Mouse (Mus musculus) midbrain, embryonic 16.5 days (tissue): ENCODE measurements around the gene Cradd. TPM values are rescaled to one million over a fixed set of nuclear protein-coding genes. Genes with fewer than 3 reads are reported as not detected.

Experiments
- ATAC-seq: fragments of 200-750 bp; cut with Nextera tagmentation; 2 replicates; pipeline ENCODE4 v1.8.0; 2017; ENCODE audit warnings: moderate TSS enrichment
- H3K27ac ChIP-seq: fragments of 300-500 bp; sonication (generic); 2 replicates; pipeline ENCODE4 v1.5.1; 2014; ENCODE audit warnings: mild to moderate bottlenecking, low read length, mixed read lengths
- H3K27me3 ChIP-seq: fragments of 300-500 bp; sonication (generic); 2 replicates; pipeline ENCODE4 v1.6.1; 2014; ENCODE audit warnings: low read depth, low read length, mixed read lengths; ENCODE audit not compliant: control insufficient read depth, insufficient read depth
- H3K36me3 ChIP-seq: fragments of 300-500 bp; sonication (generic); 2 replicates; pipeline ENCODE4 v1.6.1; 2014; ENCODE audit warnings: mild to moderate bottlenecking, low read length, moderate library complexity, mixed read lengths; ENCODE audit not compliant: control insufficient read depth, insufficient read depth
- H3K4me1 ChIP-seq: fragments of 300-500 bp; sonication (generic); 2 replicates; pipeline ENCODE4 v1.6.1; 2014; ENCODE audit warnings: mild to moderate bottlenecking, low read length, mixed read lengths; ENCODE audit not compliant: control insufficient read depth, insufficient read depth
- H3K4me2 ChIP-seq: fragments of 300-500 bp; sonication (generic); 2 replicates; pipeline ENCODE4 v1.6.1; 2014; ENCODE audit warnings: mild to moderate bottlenecking, low read length, mixed read lengths
- H3K4me3 ChIP-seq: fragments of 300-500 bp; sonication (generic); 2 replicates; pipeline ENCODE4 v1.5.1; 2014; ENCODE audit warnings: low read depth, mild to moderate bottlenecking, low read length, moderate library complexity, mixed read lengths
- H3K9ac ChIP-seq: fragments of 300-500 bp; sonication (generic); 2 replicates; pipeline ENCODE4 v1.6.1; 2014; ENCODE audit warnings: low read depth, low read length, mixed read lengths
- H3K9me3 ChIP-seq: fragments of 300-500 bp; sonication (generic); replicated peaks from 2 replicates; pipeline ENCODE4 v1.6.1; 2014; ENCODE audit warnings: mild to moderate bottlenecking, low read length, mixed read lengths; ENCODE audit not compliant: control insufficient read depth, poor library complexity, severe bottlenecking
- WGBS: fragments of 180-500 bp; shearing (Covaris S2); extraction: QIAGEN DNeasy Blood & Tissue Kit; methylation state at CpG from one replicate; pipeline ENCODE4 v1.1.7; 2014; 5-methylcytosine and 5-hydroxymethylcytosine counted together
- polyA plus RNA-seq: library from polyadenylated mRNA; unstranded; fragments of >200 nt; fragmentation: Nextera tagmentation; extraction: Ambion mirVana; gene quantifications from 2 replicates; pipeline ENCODE4 v1.2.1, GENCODE M21; 2015

Gene Cradd
- polyA plus RNA-seq, 1 experiment from 2014 or later, result 11.1 TPM

DNA sequence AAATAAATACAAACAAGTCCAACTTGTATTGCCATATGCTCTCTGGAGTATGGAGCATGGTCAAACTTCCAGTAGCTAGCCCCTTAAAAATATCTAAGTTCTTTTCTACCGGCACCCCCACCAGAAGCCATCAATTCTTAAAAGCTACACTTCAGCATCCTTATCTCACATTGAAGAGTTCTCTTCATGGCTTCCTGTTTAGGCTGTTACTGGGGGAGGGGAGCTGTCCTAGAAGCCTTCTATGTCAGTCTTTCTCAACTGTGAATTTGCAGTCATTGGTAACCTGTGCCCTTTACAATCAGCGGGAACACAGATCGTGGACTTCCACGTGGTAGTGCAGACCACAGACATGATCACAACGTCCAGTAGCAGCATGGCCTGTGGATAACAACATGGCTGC lies 31.7 kb downstream of the Cradd start:
- Histone ChIP-seq H3K4me1 (0 out of 2 replicates have a peak, but pooled peaks cover 2% of the 10 kb centered on the region), H3K4me3 (no peak overlapping the region), H3K9me3 (no peaks in the 10 kb centered on the region), H3K9ac (no peak overlapping the region), H3K27ac (no peak overlapping the region), H3K4me2 (no peak overlapping the region), H3K27me3 (no peaks in the 10 kb centered on the region), H3K36me3 (no peaks in the 10 kb centered on the region)
- 92% methylated on average over 5 of the region's 5 CpGs for WGBS
- ATAC-seq, result no peak

DNA sequence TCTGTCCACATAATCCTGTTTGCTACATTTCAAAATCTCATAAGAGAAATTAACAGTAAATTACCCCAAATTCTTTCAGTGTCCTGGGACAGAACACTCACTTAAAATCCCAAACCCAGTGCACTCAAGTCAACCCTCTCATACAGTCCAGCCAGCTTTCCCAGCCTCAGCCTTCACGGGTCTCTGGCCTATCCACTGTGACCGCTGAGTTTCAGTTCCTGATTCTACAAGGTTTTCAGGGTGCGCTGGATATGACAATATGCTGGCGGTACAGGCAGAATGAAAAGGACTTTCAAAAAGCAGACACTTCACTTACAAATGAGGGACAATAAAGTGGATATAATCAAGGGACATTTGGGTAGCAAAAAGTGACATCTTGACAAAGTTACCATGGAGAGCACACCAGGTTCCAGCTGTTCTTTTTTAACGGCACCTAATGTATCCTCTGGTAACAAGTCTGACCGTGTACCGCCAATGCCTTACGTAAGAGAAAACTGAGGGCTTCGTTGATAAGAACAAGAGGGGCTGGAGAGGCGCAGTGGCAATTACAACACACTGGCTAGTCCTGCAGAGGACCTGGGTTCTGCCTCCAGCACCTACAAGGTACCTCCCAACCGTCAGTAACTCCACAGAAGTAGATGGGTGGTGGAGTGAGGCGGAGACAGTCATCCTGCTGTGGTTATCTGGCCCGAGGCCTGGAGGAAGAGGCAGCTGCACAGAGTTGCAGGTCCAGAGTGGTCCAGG lies 32.6 kb downstream of the Cradd start:
- ATAC-seq, result no peak
- H3K4me1 ChIP-seq, result no peaks in the 10 kb centered on the region
- H3K9ac ChIP-seq, result no peak overlapping the region
- WGBS, result 82% methylated on average over 13 of the region's 13 CpGs
- no peak overlapping the region for H3K27ac ChIP-seq
- no peaks in the 10 kb centered on the region for H3K27me3 ChIP-seq
- no peak overlapping the region for H3K4me2 ChIP-seq
- H3K9me3 ChIP-seq, result no peaks in the 10 kb centered on the region
- no peak overlapping the region for H3K4me3 ChIP-seq
- no peaks in the 10 kb centered on the region for H3K36me3 ChIP-seq

DNA sequence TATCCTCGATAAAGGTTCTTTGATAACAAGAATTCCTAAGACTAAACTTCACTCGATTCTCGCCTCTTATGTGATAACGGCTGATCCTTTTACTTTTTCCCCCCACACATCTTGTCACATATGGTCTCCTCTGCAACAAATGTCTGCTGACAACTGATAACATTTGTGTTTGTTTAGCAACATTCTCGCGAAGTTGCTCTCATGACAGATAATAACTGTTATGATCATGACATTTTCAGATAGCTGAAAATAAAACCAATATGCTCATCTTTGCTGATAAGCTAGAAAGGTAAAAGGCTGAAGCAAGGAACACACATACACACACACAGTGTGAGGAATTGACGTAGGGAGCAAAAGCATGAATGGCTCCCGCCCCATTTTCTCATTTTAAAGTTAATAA lies 34.1 kb downstream of the Cradd start:
- no peak overlapping the region for H3K27ac ChIP-seq
- H3K27me3 ChIP-seq, result no peaks in the 10 kb centered on the region
- no peak overlapping the region for H3K4me2 ChIP-seq
- 87% methylated on average over 8 of the region's 8 CpGs for WGBS
- no peaks in the 10 kb centered on the region for H3K36me3 ChIP-seq
- H3K4me3 ChIP-seq, result no peak overlapping the region
- no peaks in the 10 kb centered on the region for H3K9me3 ChIP-seq
- no peaks in the 10 kb centered on the region for H3K4me1 ChIP-seq
- H3K9ac ChIP-seq, result no peak overlapping the region
- no peak for ATAC-seq

DNA sequence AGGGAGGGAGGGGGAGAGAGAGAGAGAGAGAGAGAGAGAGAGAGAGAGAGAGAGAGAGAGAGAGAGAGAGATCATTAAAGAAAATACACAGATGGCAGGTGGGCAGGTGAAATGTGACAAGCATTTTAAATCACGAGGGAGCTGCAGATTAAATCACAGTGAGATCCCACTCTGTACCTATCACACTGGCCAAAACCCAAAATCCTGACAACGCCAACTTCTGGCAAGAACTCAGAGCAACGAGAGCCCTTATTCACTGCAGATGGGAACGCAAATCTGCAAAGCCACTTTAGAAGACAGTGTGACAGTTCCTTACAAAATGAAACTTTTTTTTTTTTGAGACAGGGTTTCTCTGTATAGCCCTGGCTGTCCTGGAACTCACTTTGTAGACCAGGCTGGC lies 35.7 kb downstream of the Cradd start:
- Histone ChIP-seq H3K27me3 (no peaks in the 10 kb centered on the region), H3K4me2 (no peak overlapping the region), H3K4me3 (no peak overlapping the region), H3K27ac (no peak overlapping the region), H3K9ac (no peak overlapping the region), H3K36me3 (no peaks in the 10 kb centered on the region), H3K4me1 (no peaks in the 10 kb centered on the region), H3K9me3 (no peaks in the 10 kb centered on the region)
- ATAC-seq, result no peak
- WGBS, result 84% methylated on average over 4 of the region's 4 CpGs

DNA sequence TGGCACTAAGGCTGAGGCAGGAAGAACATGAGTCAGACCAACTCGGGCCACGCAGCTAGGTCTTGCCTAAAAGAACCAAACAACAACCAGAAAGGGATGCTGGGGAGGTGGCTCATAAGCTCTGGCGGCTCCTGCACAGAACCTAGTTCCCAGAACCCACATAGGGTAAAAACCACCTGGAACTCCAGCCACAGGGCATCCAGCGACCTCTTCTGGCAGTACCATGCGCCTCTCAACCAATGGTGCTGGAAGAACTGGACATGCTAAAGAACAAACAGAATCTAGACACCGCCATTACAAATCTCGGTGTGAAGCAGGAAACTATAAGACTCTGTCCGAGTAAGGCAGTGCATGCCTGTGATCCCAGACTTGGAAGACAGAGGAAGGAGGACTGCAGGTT lies 36.6 kb downstream of the Cradd start:
- H3K27me3 ChIP-seq, result no peaks in the 10 kb centered on the region
- H3K4me2 ChIP-seq, result no peak overlapping the region
- H3K4me1 ChIP-seq, result no peaks in the 10 kb centered on the region
- no peak for ATAC-seq
- no peak overlapping the region for H3K9ac ChIP-seq
- H3K36me3 ChIP-seq, result no peaks in the 10 kb centered on the region
- H3K27ac ChIP-seq, result no peak overlapping the region
- H3K9me3 ChIP-seq, result no peaks in the 10 kb centered on the region
- no peak overlapping the region for H3K4me3 ChIP-seq
- 91% methylated on average over 8 of the region's 8 CpGs for WGBS

DNA sequence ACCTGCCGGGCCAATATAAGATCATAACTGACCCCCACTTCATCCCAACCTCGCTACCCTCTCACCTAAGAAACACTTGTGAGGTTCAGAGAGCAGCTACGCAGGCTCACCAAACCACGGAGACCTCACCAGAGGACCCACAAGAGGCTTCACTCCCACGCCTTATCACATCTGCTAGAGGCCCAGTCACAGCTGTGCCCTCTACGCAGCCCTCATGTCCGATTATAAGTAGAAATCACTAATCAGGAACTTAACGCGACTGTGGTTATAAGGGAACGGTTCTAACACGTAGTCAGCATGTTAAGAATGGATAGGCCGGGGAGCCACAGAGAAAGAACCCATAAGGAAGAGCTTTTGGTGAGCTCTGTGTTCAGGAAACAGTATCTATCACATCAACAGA lies 40.5 kb downstream of the Cradd start:
- H3K9ac ChIP-seq, result no peak overlapping the region
- H3K9me3 ChIP-seq, result no peaks in the 10 kb centered on the region
- no peak overlapping the region for H3K4me2 ChIP-seq
- H3K36me3 ChIP-seq, result no peaks in the 10 kb centered on the region
- no peak for ATAC-seq
- no peaks in the 10 kb centered on the region for H3K27me3 ChIP-seq
- WGBS, result 93% methylated on average over 12 of the region's 12 CpGs
- no peak overlapping the region for H3K27ac ChIP-seq
- no peak overlapping the region for H3K4me3 ChIP-seq
- H3K4me1 ChIP-seq, result peaks cover 2% of the 10 kb centered on the region; the same call in 1 of the 2 replicates

DNA sequence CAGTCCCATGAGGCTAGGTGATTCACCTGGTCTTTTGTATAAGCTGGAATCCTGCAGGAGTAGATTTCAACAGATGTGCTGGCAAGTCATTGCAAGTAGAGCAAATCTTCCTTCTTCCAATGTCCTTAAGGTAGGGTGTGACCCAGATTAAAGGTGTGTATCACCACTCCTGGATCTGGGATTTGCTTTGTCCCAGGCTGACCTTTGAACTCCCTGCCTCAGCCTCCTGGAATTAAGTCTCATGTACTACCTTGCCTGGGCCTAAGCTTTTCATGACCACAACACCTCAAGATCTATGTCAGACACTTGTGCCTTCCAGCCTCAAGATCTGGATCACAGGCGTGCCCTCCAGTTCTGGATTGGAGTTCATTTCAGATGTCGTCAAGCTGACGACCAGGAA lies 41.9 kb downstream of the Cradd start:
- peaks cover 2% of the 10 kb centered on the region; the same call in 1 of the 2 replicates for H3K4me1 ChIP-seq
- WGBS, result 96% methylated on average over 3 of the region's 3 CpGs

DNA sequence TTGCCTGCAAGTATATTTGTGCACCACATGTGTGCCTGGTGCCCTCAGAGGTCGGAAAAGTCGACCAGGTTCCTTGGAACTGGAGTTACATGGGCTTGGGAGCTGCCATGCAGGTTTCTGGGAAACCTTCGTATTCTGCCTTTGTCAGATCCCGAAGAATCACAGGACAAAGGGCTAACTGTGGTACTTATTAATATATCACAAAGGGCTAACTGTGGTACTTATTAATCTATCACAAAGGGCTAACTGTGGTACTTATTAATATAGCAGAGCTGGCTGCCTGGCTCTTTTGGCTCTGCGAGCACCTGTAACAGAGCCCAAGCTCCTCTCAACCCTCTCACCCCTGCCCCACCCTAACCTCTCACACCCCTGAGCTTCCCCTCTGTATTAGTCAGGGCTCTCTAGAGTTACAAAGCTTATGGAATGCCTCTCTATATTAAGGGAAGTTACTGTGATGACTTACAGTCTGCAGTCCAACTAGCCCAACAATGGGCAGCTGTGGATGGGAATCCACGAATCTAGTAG lies 42.4 kb downstream of the Cradd start:
- 89% methylated on average over 6 of the region's 6 CpGs for whole genome bisulfite sequencing
- Histone ChIP-seq H3K36me3 (no peaks in the 10 kb centered on the region), H3K27me3 (no peaks in the 10 kb centered on the region), H3K4me1 (peaks cover 2% of the 10 kb centered on the region; the same call in 1 of the 2 replicates), H3K4me3 (no peak overlapping the region), H3K27ac (no peak overlapping the region), H3K9me3 (no peaks in the 10 kb centered on the region), H3K9ac (no peak overlapping the region), H3K4me2 (no peak overlapping the region)
- no peak for ATAC-seq

More for the DNA sequence above, 41.9 kb downstream of the Cradd start:
- no peaks in the 10 kb centered on the region for H3K36me3 ChIP-seq
- no peaks in the 10 kb centered on the region for H3K27me3 ChIP-seq
- no peak overlapping the region for H3K27ac ChIP-seq
- no peak overlapping the region for H3K9ac ChIP-seq
- H3K4me2 ChIP-seq, result no peak overlapping the region
- no peak for ATAC-seq
- no peak overlapping the region for H3K4me3 ChIP-seq
- no peaks in the 10 kb centered on the region for H3K9me3 ChIP-seq

DNA sequence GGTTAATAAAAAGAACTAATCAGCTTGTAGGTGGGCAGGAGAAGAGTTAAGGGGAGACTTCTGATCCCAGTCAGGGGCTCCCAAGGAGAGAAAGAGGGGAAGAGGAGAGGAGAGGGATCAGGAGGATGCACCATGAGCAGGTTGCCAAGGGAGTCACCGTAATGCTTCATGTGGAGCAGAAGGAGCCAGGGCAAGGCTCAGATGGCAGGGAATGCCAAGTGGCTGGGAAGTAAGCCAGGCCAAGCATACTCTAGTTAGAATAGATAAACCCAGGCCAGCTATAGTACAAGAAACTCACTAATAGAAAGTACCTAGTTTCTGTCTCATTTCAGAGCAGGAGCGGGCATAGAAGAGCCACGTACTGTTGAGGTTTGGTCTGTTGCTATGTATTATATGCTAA lies 43.6 kb downstream of the Cradd start:
- no peak overlapping the region for H3K4me2 ChIP-seq
- peaks cover 2% of the 10 kb centered on the region; the same call in 1 of the 2 replicates for H3K4me1 ChIP-seq
- no peak for ATAC-seq
- H3K4me3 ChIP-seq, result no peak overlapping the region
- no peak overlapping the region for H3K9ac ChIP-seq
- WGBS, result 92% methylated on average over 3 of the region's 3 CpGs
- no peaks in the 10 kb centered on the region for H3K9me3 ChIP-seq
- H3K27me3 ChIP-seq, result no peaks in the 10 kb centered on the region
- H3K27ac ChIP-seq, result no peak overlapping the region
- no peaks in the 10 kb centered on the region for H3K36me3 ChIP-seq
